Mouse (Mus musculus): ENCODE measurements at regions not wholly inside any gene's neighbourhood (a gene's known extent, or its start where the extent isn't known, plus 50 kb on each side); places are given as distances from the start of the nearest gene placed in this dataset.

GRCm38 (mm10) chr14:68447240-68447923 is 846.7 kb downstream of the Synb start:
- DNase-seq (ENCODE audit: low spot score), result no peak

GRCm38 (mm10) chr14:68433326-68433725 is 860.8 kb downstream of the Synb start:
- no peak for DNase-seq (ENCODE audit: low spot score)

- DNase-seq (ENCODE audit: low spot score), result no peak
Observed at GRCm38 (mm10) chr14:68432111-68432510, 862.0 kb downstream of the Synb start.

- DNase-seq (ENCODE audit: low spot score), result no peak
Observed at GRCm38 (mm10) chr14:68427235-68427634, 866.9 kb downstream of the Synb start.

GRCm38 (mm10) chr14:68392440-68392839 is 901.7 kb downstream of the Synb start:
- no peak for DNase-seq (ENCODE audit: low spot score)

GRCm38 (mm10) chr14:68391875-68392274 is 902.2 kb downstream of the Synb start:
- peak; percentile 2 for DNase-seq (ENCODE audit: low spot score)

GRCm38 (mm10) chr14:68381741-68382140 is 912.4 kb downstream of the Synb start:
- DNase-seq (ENCODE audit: low spot score), result no peak

GRCm38 (mm10) chr14:68367696-68368095 is 926.4 kb downstream of the Synb start:
- no peak for DNase-seq (ENCODE audit: low spot score)

- no peak for DNase-seq (ENCODE audit: low spot score)
Observed at GRCm38 (mm10) chr14:68363892-68364291, 930.2 kb downstream of the Synb start.

GRCm38 (mm10) chr14:68361998-68362397 is 932.1 kb downstream of the Synb start:
- DNase-seq (ENCODE audit: low spot score), result no peak

GRCm38 (mm10) chr14:68361481-68361880 is 932.6 kb downstream of the Synb start:
- DNase-seq (ENCODE audit: low spot score), result no peak

- no peak for DNase-seq (ENCODE audit: low spot score)
Observed at GRCm38 (mm10) chr14:68356396-68356795, 937.7 kb downstream of the Synb start.

GRCm38 (mm10) chr14:68355462-68355905 is 938.6 kb downstream of the Synb start:
- no peak for DNase-seq (ENCODE audit: low spot score)

- no peak for DNase-seq (ENCODE audit: low spot score)
Observed at GRCm38 (mm10) chr14:68345527-68345926, 948.6 kb downstream of the Synb start.

- DNase-seq (ENCODE audit: low spot score), result no peak
Observed at GRCm38 (mm10) chr14:68344715-68345114, 949.4 kb downstream of the Synb start.

- peak; percentile 12 for DNase-seq (ENCODE audit: low spot score)
Observed at GRCm38 (mm10) chr14:68338440-68338839, 955.7 kb downstream of the Synb start.

- DNase-seq (ENCODE audit: low spot score), result no peak
Observed at GRCm38 (mm10) chr14:68325061-68325460, 969.0 kb downstream of the Synb start.

GRCm38 (mm10) chr14:68323008-68323407 is 971.1 kb downstream of the Synb start:
- DNase-seq (ENCODE audit: low spot score), result no peak

- no peak for DNase-seq (ENCODE audit: low spot score)
Observed at GRCm38 (mm10) chr14:68307973-68308660, 986.0 kb downstream of the Synb start.

- no peak for DNase-seq (ENCODE audit: low spot score)
Observed at GRCm38 (mm10) chr14:68305166-68305565, 988.9 kb downstream of the Synb start.

GRCm38 (mm10) chr14:68301710-68302109 is 992.4 kb downstream of the Synb start:
- DNase-seq (ENCODE audit: low spot score), result no peak

- DNase-seq (ENCODE audit: low spot score), result no peak
Observed at GRCm38 (mm10) chr14:68285546-68285945, 1008.6 kb downstream of the Synb start.

GRCm38 (mm10) chr14:68261436-68261835 is 1032.7 kb downstream of the Synb start:
- no peak for DNase-seq (ENCODE audit: low spot score)

GRCm38 (mm10) chr14:68246966-68247365 is 1047.1 kb downstream of the Synb start:
- no peak for DNase-seq (ENCODE audit: low spot score)

All from yolk sac, embryonic 10.5 days (tissue).